Mouse (Mus musculus) kidney, embryonic 15.5 days (tissue): ENCODE data around the gene Gnb1l. TPM values are rescaled to one million over a fixed set of nuclear protein-coding genes. Genes with fewer than 3 reads are reported as not detected.

Experiments
- ATAC-seq: fragments of 200-750 bp; cut with Nextera tagmentation; replicated peaks from 2 replicates; pipeline ENCODE4 v1.8.0; 2017; ENCODE audit warnings: moderate TSS enrichment; ENCODE audit not compliant: low FRiP score
- H3K27ac ChIP-seq: fragments of 300-500 bp; sonication (generic); 2 replicates; pipeline ENCODE4 v1.5.1; 2015; ENCODE audit warnings: mild to moderate bottlenecking, inconsistent platforms
- H3K27me3 ChIP-seq: fragments of 300-500 bp; sonication (generic); 2 replicates; pipeline ENCODE4 v1.6.1; 2015; ENCODE audit warnings: inconsistent platforms
- H3K36me3 ChIP-seq: fragments of 300-500 bp; sonication (generic); 2 replicates; pipeline ENCODE4 v1.6.1; 2015; ENCODE audit warnings: inconsistent platforms
- H3K4me1 ChIP-seq: fragments of 300-500 bp; sonication (generic); 2 replicates; pipeline ENCODE4 v1.6.1; 2015; ENCODE audit warnings: inconsistent platforms
- H3K4me2 ChIP-seq: fragments of 300-500 bp; sonication (generic); 2 replicates; pipeline ENCODE4 v1.6.1; 2015; ENCODE audit warnings: moderate library complexity, mild to moderate bottlenecking, inconsistent platforms
- H3K4me3 ChIP-seq: fragments of 300-500 bp; sonication (generic); replicated peaks from 2 replicates; pipeline ENCODE4 v1.5.1; 2015; ENCODE audit warnings: mild to moderate bottlenecking, inconsistent platforms
- H3K9ac ChIP-seq: fragments of 300-500 bp; sonication (generic); 2 replicates; pipeline ENCODE4 v1.6.1; 2015; ENCODE audit warnings: mild to moderate bottlenecking, inconsistent platforms
- H3K9me3 ChIP-seq: fragments of 300-500 bp; sonication (generic); replicated peaks from 2 replicates; pipeline ENCODE4 v1.6.1; 2016; ENCODE audit warnings: inconsistent platforms
- WGBS: fragments of 180-500 bp; shearing (Covaris S2); methylation state at CpG from one replicate; pipeline ENCODE4 v1.1.7; 2015; ENCODE audit warnings: mixed read lengths; 5-methylcytosine and 5-hydroxymethylcytosine counted together
- polyA plus RNA-seq: library from polyadenylated mRNA; unstranded; fragments of >200 nt; fragmentation: Nextera tagmentation; extraction: Ambion mirVana; gene quantifications from 2 replicates; pipeline ENCODE4 v1.2.1, GENCODE M21; 2015

Gene Gnb1l
- polyA plus RNA-seq, 1 experiment from 2014 or later: 17.2 TPM

GRCm38 (mm10) chr16:18583673-18584357 is 85.3 kb downstream of the Gnb1l start:
- Histone ChIP-seq H3K4me2 (no peak overlapping the region), H3K27me3 (peaks cover 97% of the 10 kb centered on the region), H3K4me3 (no peak overlapping the region), H3K9ac (no peak overlapping the region), H3K9me3 (no peaks in the 10 kb centered on the region), H3K27ac (no peak overlapping the region), H3K4me1 (peaks cover 45% of the 10 kb centered on the region), H3K36me3 (no peaks in the 10 kb centered on the region)
- no peak for ATAC-seq
- WGBS: 33% methylated on average over 10 of the region's 10 CpGs

GRCm38 (mm10) chr16:18584901-18585510 is 86.5 kb downstream of the Gnb1l start:
- H3K27ac ChIP-seq: no peak overlapping the region
- no peak overlapping the region for H3K4me2 ChIP-seq
- 35% methylated on average over 10 of the region's 10 CpGs for WGBS
- ATAC-seq: no peak
- no peaks in the 10 kb centered on the region for H3K36me3 ChIP-seq
- no peak overlapping the region for H3K9ac ChIP-seq
- H3K4me1 ChIP-seq: peaks cover 51% of the 10 kb centered on the region
- no peaks in the 10 kb centered on the region for H3K9me3 ChIP-seq
- H3K27me3 ChIP-seq: peaks cover 100% of the 10 kb centered on the region
- no peak overlapping the region for H3K4me3 ChIP-seq

DNA sequence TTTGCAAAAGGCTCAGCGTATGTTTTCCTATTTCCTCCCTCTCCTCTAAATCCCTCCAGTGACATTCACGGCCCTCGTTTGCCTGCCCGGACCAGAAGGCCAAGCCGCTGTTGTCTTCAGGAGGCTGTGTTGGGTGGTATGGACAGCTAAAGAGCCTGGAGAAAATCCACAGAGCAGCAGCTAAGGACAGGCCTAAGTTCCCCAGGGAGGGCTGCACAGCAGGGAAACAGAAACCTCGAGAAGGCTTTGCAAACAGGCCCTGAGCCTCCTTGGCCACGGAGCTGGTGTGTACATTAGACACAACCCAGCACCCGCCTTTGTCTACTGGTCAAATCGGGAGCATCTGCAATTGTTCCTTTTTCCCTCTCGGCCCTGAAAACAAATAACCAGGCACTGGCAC is 87.2 kb downstream of the Gnb1l start:
- Histone ChIP-seq H3K4me2 (peak overlapping the region; percentile 77; the same call in 1 of the 2 replicates), H3K9ac (no peak overlapping the region), H3K36me3 (no peaks in the 10 kb centered on the region), H3K4me1 (peaks cover 57% of the 10 kb centered on the region), H3K27ac (no peak overlapping the region), H3K9me3 (no peaks in the 10 kb centered on the region), H3K27me3 (peaks cover 100% of the 10 kb centered on the region), H3K4me3 (peak overlapping the region; percentile 45; the same call in 1 of the 2 replicates)
- no peak for ATAC-seq
- 21% methylated on average over 10 of the region's 10 CpGs for WGBS

DNA sequence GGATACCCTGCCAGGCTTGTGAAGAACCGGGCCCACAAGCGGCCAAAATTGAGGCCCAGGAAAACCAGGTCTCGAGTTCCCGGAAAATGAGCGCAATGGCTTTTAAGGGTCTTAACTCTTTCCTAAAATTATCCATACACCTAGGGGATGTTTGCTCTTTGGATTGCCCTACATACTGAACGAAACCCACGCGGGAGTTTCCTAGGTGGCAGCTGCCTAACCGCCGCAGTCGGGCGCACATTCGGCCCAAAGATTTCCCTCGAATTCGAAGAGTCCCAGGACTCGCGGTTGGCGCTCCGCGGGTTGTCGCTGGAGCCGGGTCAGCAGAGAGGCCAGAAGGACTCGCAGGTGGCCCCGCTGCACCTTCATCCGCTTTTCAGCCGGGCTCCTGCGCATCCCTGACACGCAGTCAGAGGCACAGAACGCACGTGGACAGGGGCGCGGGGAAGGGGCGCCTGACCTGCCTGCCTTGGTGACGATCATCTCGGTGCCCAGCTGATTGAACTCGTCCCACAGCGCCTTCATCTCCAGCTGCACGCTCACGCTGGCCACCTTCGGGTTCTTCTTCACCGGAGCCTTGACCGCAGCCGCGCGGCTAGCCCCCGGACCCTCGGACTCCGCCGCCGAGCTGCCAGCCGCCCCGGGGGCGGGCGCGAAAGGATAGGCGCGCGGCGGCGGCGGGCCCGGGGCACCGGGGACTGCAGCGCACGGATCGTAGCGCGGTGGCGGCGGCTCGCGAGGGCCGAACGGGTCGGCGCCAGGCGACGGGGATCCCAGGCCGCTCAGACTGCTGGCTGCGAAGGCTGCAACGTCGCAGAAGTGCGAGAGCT is 87.8 kb downstream of the Gnb1l start:
- no peak overlapping the region; the same call in 1 of the 2 replicates for H3K9ac ChIP-seq
- H3K27me3 ChIP-seq: peaks cover 100% of the 10 kb centered on the region
- peak overlapping the region; percentile 77 for H3K4me2 ChIP-seq
- H3K36me3 ChIP-seq: no peaks in the 10 kb centered on the region
- ATAC-seq: no peak
- no peaks in the 10 kb centered on the region for H3K9me3 ChIP-seq
- H3K27ac ChIP-seq: no peak overlapping the region
- H3K4me3 ChIP-seq: peak overlapping the region; percentile 45
- 3% methylated on average over 83 of the region's 83 CpGs for WGBS
- peaks cover 59% of the 10 kb centered on the region for H3K4me1 ChIP-seq

GRCm38 (mm10) chr16:18586906-18587546 is 88.5 kb downstream of the Gnb1l start:
- Histone ChIP-seq H3K27ac (no peak overlapping the region), H3K9ac (no peak overlapping the region), H3K36me3 (no peaks in the 10 kb centered on the region), H3K4me3 (peak overlapping the region; percentile 45), H3K4me1 (peaks cover 59% of the 10 kb centered on the region), H3K4me2 (peak overlapping the region; percentile 77), H3K9me3 (no peaks in the 10 kb centered on the region), H3K27me3 (peaks cover 100% of the 10 kb centered on the region)
- 3% methylated on average over 17 of the region's 62 CpGs for WGBS
- no peak for ATAC-seq

DNA sequence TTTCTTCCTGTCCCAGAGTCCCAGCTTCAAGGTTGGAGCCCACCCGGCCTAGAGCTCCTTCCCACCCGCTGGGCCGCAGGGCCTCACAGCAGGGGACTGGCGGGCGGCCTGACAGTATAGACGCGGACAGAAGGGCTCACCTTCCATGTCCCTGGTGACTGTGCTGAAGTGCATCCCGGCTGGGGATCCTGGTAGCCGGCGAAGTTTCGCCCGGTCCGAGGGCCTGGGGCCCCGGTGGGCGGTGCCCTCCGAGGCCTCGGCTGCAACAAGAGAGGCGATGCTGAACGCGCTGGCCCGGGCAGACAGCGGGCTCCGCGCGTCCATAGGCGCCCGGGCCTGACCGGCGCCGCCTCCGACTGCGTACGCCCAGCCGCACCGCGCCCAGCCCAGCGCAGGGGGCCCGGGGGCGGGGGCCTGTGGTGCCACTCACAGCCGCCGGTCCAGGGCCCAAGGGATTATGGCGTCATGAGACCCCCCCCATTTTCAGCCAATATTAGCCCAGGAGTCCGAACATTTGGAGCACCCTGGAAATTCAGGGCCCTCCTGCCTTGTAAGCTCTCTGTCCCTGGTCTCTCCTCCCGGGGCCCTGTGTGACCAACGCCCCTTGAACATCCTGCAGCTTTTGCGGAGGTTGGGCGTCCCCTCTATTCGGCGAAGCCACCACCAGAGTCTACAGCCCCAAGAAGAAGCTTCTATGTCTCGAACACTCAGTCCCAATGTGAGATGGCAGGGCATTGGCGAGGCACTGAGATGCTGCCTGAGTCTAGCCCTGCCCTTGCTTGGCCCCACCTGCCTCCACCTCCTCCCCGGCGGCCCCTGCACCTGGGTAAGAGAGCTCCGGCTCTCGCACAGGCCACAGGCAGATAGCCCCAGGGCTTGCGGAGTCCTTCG is 89.6 kb downstream of the Gnb1l start:
- 2% methylated on average over 57 of the region's 57 CpGs for WGBS
- peak overlapping the region; percentile 23 for H3K4me3 ChIP-seq
- H3K9ac ChIP-seq: no peak overlapping the region
- H3K9me3 ChIP-seq: no peaks in the 10 kb centered on the region
- no peaks in the 10 kb centered on the region for H3K36me3 ChIP-seq
- H3K27me3 ChIP-seq: peaks cover 97% of the 10 kb centered on the region
- H3K4me2 ChIP-seq: peak overlapping the region; percentile 46
- ATAC-seq: peak; percentile 27; the same call in 1 of the 2 replicates
- H3K4me1 ChIP-seq: peaks cover 51% of the 10 kb centered on the region
- H3K27ac ChIP-seq: no peak overlapping the region

DNA sequence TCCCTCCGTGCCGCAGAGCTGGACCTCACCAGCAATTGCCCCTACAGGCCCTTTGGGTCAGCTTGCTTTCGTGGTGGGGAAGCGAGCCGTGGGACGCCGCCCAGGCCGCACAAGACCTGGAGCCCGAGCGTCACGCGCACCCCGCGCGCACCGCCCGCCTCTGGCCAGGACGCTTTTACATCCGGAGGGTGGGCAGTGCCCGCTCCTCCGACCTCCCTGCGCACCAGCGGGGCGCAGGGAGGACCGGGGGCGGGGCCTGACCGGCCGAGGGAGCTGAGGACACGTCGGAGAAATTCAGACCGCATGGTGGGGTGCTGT is 90.2 kb downstream of the Gnb1l start:
- no peaks in the 10 kb centered on the region for H3K9me3 ChIP-seq
- no peak for ATAC-seq
- peaks cover 51% of the 10 kb centered on the region for H3K4me1 ChIP-seq
- H3K27ac ChIP-seq: no peak overlapping the region
- H3K36me3 ChIP-seq: no peaks in the 10 kb centered on the region
- 10% methylated on average over 31 of the region's 31 CpGs for WGBS
- H3K9ac ChIP-seq: no peak overlapping the region
- H3K4me2 ChIP-seq: peak overlapping the region; percentile 46
- peak overlapping the region; percentile 23 for H3K4me3 ChIP-seq
- peaks cover 97% of the 10 kb centered on the region for H3K27me3 ChIP-seq

- H3K9ac ChIP-seq: no peak overlapping the region
- H3K27ac ChIP-seq: no peak overlapping the region
- peaks cover 97% of the 10 kb centered on the region for H3K27me3 ChIP-seq
- peaks cover 51% of the 10 kb centered on the region for H3K4me1 ChIP-seq
- no peak overlapping the region for H3K4me2 ChIP-seq
- H3K36me3 ChIP-seq: no peaks in the 10 kb centered on the region
- no peak overlapping the region; the same call in 1 of the 2 replicates for H3K4me3 ChIP-seq
- 33% methylated on average over 9 of the region's 9 CpGs for WGBS
- no peak for ATAC-seq
- H3K9me3 ChIP-seq: no peaks in the 10 kb centered on the region
Measured at GRCm38 (mm10) chr16:18589080-18589621, 90.6 kb downstream of the Gnb1l start.

DNA sequence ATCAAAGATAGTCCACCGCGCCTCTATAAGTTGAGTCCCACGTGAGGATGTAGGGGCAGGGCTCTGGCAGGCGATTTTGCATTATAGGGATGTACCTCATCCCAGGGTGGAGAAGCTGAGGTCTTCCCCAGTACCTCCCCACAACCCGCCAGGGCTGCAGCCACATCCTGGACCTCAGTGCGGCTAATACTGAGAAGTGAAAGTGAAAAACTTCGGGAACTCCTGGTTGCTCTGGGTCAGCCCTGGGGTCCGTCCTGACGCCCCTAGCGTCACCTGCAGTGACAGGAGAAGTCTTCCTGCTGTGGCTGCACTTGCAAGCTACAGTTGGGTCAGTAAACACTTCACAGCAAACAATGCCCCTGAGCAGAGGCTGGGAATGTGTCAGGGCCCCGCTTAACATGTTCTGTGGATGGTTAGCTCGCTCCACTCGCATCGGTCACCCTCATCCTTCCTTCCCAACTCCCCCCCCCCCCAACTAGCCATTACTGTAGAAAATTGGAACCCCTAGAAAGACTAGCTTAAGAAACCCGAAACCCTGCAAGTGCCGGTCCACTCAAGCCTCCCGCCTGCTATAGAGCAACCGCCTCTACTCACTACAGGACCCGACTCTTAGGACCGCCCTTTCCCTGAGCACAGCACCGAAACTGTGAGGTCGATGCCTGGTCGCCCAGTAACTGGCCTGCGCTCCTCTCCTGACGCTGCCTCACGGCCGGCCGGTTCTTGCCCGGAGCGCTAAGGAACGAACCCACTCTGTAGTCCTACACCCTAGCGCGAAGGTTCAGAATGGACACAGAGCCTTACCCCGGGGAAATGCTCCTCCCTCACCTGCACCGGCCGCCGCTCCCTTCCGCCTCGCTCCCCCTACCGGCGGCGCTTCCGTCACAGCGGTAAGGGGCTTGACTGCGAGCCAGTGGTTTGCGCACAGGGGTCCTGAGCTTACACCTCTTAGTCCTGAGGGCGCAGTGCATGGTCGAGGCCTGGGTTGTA is 91.6 kb downstream of the Gnb1l start, which contains the start of gene Tbx1:
Gene Tbx1 (minus strand): TSS at position 868 of the 987 bp plus-strand sequence.
- Histone ChIP-seq H3K9ac (no peak within 1 kb of the TSS), H3K4me2 (peak within 1 kb of the TSS; percentile 56), H3K4me3 (peak within 1 kb of the TSS; percentile 36), H3K4me1 (peaks cover 51% of the 10 kb centered on the region), H3K27me3 (peaks cover 97% of the 10 kb centered on the region), H3K36me3 (no peaks in the 10 kb centered on the region), H3K9me3 (no peaks in the 10 kb centered on the region), H3K27ac (no peak within 1 kb of the TSS)
- WGBS: 4% methylated on average over 48 of the region's 48 CpGs
- ATAC-seq: no peak
